Mouse (Mus musculus): ENCODE results near the gene Otub2.
"Not testable (repeated sequence)": the region's sequence is repeated elsewhere in the genome, so short reads cannot be mapped to it uniquely, and the experiment has no call there.

Otub2 gene

DNA sequence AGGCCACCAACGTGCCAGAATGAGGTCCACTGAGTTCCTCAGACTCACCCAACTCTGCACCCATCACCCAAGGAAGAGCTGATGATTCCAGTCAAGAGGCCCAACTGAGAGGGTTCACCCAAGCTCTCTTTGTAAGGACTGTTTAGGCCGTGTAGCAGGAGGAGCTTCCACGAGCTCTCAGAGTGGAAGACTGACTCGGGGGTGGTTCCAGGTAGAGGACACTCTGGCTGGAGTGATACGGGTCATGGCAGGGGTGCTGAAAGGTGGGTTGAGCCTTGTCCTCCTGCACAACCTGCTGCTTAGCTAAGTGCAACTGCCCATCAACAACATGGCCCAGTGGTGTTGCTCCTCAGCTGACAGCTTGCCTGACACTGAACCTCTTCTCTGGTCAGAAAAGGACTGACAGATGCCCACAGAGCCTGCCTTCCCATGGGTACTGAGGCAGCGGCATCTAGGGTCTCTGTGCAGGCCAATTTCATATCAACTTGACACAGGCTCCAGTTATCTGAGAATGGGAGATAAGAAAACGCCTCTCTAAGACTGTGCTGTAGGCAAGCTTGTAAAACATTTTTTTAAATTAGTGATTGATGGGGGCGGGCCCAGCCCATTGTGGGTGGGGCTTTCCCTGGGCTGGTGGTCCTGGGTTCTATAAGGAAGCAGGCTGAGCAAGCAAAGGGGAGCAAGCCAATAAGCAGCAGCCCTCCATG lies 14.8 kb upstream of the Otub2 start:
- DNase-seq: no peak

DNA sequence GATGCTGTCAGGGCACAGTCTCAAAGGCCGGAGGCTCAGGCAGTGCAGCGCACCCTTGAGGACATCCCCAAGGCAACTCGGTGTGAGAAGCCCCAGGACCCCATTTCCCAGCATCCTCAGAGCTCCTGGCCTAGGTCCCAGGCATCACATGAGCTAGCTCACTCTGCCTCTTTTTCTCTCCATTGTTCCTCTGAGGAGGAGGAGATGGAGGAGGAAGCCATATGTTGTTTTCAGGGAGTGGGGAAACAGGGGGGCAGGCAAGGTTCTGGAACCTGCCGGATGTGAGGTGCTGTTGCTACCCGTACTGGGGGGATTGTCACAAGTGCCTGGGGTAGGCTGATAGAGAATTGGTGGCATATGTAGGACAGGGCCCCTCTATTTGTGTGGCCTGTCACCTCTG lies 12.4 kb upstream of the Otub2 start:
- no peak for DNase-seq

DNA sequence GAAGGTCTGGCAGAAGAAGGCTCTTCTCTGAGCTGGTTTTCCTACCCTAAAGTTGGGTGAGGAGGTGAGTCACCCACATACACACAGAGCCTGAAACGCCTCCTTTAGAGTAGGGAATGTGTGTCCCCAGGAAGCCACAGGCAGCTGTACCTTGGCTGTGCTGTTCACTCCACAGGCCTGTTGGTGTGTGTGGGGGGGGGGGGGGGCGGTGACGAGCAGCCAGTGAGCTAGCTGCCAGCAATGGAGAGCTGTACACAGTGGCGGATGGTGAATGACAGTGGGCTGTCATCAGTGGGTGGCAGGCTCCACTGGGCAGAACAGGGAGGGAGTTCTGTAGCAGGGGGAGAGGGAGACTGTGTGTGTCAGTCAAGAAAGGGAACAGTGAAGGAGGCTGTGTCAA lies 11.7 kb upstream of the Otub2 start:
- no peak for DNase-seq

DNA sequence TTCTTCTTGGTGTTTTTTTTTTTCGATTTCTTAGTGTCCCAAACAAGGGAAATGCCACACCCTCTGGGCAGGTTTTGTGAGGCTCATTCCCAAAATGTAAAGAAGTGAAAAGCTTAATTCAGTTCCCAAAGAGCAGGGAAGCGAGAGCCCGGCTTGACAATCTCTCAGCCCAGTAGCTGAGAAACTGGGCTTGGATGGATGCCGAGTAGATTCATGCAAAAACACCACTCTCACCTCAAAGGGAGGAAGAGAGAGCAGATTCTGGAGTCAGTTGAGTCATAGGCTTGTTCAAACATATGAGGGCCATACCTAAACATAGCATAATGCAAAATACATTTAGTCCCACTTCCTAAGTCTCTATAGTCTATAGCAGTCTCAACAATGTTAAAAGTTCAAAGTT lies 8.3 kb upstream of the Otub2 start:
- DNase-seq: no peak

DNA sequence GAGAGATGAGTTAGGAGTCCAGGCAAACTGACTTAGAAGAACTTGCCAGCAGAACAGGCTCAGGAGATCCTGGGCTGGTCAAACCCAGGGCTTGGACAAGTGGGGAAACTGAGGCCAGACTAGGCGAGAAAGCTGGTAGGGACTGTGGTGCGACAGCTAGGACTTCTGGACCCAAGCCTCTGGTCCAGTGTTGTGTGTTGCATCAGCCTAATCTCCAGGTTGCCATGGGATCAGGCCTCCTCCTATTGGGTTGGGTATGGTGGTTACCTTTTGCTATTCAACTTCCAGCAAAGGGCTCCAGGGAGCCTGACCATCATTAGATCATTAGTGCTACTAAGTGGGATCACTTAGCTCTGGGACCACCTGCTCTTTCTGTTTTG lies 856 bp downstream of the Otub2 start:
- no peak for DNase-seq

DNA sequence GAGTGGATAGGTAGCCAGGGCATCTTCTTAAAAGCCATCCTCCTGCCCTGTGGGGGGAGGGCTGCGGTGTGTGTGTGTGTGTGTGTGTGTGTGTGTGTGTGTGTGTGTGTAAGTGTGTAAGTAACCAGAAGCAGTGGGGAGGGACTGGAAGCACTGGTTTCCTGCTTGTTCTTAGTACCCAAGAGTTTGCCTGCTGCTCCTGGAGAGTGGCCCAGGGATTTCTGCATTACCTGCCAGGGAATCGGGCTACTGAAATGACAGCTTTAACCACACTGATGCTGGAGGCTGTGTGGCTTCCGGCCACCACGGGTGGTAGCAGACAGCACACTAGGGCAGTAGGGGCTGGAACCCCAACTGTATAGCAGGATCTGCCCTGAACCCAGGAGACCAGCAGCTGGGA lies 1.5 kb downstream of the Otub2 start:
- peak; percentile 53 for DNase-seq

DNA sequence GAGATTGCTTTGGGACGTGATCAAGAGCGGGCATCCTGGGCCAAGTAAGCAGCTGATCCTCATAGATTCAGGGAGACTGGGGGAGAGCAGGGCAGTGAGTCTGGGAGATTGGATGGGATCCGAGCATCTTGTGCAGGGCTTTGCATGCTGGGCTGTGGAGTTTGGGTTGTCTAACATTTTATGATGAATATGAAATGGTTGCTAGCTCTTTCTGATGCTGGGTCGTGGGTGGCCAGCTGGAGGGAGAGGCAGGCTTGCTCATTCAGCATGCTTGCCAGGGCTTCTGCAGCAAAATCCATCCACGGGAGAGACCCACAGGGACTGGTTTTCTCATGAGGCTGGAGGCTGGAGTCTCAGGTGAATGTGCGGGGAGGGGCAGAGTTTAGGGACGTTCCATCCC lies 2.6 kb downstream of the Otub2 start:
- no peak for DNase-seq

DNA sequence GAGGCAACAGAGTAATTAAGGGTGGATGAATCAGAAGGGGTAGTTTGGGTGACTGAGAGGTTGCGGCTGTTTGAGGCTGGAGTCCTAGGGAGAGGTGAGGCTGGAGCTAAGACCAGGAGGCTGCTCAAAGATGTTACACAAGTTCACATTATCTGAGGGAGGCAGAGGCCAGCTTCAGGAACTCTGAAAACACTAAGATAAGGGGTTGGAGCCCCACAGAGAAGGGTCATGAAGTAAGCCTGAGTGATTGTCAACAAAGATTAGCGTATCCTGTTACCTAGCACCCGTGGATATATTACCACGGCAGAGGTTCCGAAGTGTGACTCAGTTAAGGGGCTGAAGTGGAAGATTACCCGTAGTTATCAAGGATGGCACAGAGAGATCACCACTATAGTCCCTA lies 5.0 kb downstream of the Otub2 start:
- DNase-seq: no peak

DNA sequence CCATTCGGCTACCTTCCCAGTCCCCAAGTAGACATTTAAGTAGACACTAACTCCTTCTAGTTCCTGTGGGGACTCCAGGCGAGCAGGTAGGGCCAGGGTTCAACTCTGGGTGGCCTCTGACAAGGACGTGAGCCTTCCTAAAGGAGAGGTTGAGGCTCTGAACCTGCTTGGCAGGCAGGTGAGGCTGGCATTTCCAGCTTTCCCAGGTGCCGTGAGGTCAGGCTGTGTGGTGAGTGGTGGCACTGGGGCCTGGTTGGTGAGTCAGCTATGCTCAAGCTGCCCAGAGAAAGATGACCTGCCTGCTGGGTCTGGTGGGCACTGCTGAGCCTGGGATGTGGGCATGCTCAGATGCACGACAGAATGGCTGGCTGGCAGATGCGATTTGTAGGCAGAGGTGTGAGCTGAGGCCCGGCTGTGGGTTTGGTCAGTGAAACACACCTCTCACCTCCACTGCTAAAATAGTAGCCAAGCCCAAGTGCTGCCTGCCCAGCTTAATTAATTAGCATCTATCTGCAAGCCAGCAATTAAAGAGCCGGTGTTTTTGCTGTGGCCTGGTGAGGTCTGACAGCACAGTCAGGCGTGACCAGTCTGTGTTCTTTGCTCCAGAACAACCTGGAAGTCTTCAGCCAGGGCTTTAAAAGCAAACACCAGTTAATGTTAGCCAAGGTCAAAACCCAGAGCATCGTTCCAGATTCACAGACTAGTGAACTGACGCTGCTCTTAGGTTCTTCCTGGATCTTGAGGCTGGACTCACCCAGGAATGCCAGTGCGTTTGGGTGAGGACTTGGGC lies 7.2 kb downstream of the Otub2 start:
- DNase-seq: no peak

DNA sequence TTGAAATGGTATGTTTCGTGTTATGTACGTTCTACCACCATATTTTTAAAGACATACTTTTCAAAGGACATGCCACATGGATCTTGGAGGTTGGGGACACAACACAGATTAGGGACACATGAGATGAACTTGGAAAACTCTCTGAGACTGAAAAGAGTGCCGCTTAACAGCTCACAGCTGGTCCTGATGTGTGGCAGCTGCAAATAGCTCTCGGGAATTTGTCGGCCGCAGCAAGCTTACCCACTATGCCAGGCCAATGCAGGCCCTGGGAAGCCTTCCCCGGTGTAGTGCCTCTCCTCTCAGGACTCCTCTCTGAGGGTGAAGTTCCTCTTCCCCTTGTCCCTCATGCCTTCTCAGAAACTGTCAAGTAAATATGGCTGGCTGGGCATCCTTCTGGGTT lies 8.3 kb downstream of the Otub2 start:
- no peak for DNase-seq

DNA sequence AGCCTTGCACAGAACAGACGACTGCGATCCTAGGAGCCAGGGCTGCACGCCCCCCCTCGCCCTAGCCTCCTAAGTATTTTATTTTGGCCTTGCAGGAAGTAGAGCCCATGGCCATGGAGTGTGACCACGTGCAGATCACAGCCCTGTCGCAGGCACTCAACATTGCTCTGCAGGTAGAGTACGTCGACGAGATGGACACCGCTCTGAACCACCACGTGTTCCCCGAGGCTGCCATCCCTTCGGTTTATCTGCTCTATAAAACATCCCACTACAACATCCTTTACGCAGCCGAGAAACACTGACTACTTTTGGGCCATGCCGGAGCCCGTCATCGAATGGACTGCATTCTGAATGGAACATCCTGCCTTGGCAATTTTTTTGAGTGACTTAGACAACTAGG lies 15.6 kb downstream of the Otub2 start:
- no peak for DNase-seq

DNA sequence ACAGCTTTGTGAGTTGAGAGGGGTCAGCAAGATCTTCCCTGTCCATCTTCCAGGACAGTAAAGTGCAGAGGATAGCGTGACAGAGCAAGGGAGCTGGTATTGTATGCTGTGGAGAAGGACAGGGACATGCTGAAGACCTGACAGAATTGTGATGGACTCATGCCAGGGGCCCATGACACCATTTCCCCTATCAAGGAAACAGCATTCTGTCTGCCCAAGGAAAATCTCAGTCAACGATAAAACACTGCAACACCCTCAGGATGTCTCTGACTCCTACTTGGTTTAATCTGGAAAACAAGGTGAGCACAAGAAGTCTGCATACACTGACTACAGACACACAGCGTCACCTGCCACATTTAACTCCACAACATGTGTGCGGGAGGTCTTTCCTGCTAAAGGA lies 19.2 kb downstream of the Otub2 start, which contains the start of gene 9330161L09Rik:
Gene 9330161L09Rik, minus strand, starts transcription at position 101 of the 400 bp plus-strand sequence.
- no peak for DNase-seq

DNA sequence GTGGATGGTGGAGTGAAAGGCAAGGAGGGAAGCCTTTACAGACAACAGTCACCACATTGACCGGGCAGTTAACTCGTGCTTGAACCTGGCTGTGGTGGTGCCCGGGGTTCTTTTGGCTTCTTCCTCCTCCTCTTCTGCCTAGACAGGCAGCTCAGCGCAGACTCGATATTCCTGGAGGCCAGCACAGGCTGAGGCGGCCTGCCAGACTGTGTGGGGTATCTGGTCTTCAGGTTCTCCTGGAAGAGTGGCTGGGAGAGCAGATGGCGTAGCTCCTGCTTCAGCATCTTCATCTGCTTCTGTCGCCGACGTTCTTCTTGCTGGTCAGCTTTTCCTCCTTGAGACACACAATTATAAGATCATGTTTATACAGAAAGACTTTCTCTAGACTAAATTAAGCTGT lies 19.7 kb downstream of the Otub2 start:
- DNase-seq: peak; percentile 61

DNA sequence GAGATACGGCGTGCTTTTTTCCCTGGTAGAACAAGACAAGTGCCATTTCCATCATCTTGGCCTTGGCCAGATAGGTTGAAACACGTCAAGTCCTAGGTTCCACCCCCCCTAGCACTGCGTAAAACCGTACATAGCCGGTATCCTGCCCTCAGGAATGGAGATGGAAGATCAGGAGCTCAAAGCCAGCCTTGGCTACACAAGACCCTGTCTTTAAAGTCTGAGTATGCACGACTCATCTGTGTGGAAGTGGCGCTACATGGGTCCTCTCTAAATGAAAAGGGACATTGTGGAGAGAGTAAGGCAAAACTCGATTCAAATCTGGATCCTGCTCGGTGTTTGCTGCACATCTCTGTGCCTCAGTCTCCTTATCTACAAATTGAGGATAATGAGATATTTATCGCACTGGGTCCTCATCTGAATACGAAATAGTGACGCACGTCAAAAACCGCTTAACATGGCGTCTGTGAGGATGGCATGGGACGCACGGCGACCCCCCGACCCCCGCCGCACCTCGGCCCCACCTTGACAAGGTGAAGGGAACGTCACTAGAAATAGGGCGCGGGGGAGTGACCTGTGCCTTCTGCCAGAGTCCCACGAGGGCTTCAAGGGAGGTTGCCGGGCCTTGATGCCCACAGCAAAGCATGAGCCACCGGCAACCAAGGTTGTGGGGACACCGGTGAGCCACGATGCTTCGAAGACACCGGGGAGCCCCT lies 36.7 kb downstream of the Otub2 start:
- DNase-seq: peak; percentile 44

DNA sequence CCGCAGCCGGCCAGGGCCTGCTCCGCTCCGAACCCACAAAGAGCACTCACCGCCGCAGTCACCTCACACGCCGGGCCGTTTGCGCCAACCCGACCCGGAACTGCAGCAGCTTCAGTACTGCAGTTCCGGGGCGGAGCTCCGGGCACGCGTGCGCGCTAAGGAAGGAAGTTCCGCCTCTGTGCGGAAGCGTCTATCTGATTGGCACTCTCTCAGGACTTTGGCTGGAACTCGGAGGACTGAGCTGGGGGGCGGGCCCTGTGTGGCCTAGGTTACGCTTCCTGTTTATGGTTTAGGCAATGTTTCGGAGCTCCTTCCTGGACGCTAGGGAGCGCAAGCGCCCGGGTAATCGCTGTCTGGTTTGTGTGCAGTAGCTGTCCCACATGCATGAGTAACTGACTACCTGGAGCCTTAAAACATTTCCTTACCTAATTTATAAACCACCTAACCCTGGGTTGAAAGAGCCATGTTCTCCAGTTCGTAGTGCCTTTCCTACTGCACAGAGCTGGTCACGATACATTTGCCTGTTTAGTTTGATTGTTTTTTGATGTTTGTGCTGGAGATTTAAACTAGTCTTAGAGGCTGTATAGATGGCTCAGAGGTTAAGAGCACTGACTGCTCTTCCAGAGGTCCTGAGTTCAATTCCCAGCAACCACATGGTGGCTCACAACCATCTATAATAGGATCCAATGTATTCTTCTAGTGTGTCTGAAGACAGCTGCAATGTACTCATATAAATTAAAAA lies 37.4 kb downstream of the Otub2 start, which contains the start of gene Ddx24:
Gene Ddx24, minus strand, starts transcription at position 102 of the 742 bp plus-strand sequence.
- DNase-seq: peak; percentile 99

DNA sequence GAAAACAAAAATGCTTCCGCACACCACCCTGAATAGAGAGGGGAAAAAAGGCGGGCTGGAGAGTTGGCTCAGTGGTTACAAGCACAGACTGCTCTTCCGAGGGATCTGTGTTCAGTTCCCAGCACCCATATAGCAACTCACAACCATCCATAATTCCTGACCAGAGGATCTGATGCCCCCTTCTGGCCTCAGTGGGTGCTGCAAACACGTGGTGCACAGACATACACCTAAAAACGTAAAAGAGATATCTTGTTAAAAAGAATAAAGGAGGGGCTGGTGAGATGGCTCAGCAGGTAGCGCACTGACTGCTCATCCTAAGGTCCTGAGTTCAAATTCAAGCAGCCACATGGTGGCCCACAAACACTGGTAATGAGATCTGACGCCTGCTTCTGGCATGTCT lies 38.2 kb downstream of the Otub2 start:
- peak; percentile 63 for DNase-seq

DNA sequence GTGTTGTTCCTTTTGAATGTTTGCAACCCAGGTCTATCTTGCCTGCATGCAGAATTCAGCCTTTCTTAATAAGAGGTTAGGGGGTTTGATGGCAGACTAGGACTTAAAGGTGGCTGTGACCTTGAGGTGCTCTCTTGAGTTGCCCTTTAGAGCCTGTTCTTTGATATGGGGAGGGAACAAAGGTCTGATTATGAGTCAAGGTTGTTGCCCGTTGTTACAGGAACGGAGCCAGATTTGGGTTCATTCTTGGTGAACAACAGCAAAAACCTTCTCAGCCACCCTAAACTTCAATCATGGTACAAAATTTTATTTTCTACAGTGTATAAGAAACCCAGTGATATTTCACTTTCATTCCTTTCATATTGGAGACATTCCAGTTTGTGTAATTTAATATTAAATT lies 44.9 kb downstream of the Otub2 start:
- DNase-seq: no peak

DNA sequence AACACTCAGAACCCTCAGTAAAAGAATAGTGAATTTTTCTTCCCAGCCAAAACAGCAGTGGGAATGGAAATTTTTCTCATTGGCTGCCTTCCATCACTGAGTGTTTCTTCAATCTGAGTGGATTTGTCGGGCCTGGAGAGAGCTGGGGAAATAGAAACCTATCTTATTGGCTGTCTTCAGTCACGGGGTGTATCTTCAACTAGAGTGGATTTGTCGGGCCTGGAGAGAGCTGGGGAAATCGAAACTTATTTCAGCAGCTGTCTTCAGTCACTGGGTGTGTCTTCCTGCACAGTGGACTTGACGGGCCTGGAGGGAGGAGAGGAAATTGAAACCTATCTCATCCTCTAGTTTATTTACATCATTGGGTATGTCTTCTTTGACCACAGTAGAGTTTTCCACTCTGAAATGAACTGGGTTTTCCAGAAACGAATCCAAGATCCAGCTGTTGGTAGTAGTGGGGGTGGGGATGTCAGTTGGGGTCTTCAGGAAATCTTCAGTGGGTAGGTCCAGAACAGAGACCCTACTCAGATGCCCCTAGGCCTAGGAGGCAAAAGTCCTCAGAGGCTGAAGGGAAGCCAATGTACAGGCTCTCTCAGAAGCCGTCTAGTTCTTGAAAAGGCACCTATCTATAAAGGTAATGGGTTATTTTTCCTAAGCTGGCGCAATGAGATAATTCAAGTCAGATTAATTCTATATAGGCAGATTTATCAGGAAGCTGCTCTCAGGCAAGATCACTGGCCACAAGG lies 45.7 kb downstream of the Otub2 start, which contains the start of gene Ifi27:
Gene Ifi27, plus strand, starts transcription at position 226 of the 746 bp plus-strand sequence.
- DNase-seq: no peak

DNA sequence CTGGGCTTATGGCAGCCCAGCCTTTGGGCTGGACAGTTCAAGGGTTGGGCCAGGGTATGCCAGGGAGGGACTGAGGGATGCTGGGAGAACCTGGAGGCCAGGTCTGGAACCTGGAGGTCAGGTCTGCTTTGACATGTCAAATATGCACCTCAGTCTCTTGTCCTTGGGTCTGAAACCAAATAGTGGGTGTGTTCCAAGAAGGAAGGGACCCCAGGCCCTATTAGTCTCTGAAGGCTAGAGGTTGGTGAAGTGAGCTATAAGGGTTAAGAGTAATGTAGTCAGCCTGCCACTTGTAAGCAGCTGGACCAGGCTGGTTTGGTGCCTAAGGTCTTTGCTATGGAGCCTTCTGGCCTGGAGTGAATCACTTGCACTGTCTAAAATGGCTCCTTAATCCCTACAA lies 46.4 kb downstream of the Otub2 start:
- no peak for DNase-seq

DNA sequence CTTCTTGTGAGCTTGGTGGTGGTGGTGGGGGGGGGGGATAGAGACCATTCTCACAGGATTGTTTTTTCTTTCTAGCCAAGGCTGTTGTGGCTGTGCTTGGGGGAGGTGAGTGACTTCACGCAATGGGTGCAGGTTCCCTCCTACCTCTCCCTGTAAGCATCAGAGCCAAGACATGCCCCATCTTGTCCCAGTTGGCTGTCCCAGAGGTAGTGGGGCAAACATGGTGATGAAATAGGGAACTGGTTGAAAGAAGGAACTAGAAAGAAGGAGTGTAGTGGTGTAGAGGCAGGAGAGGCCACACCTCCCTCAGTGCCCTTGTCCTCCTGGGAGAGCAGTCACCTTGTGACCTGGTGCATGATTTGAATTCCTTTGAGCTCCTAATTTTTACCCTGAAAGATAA lies 49.1 kb downstream of the Otub2 start:
- DNase-seq: no peak

DNA sequence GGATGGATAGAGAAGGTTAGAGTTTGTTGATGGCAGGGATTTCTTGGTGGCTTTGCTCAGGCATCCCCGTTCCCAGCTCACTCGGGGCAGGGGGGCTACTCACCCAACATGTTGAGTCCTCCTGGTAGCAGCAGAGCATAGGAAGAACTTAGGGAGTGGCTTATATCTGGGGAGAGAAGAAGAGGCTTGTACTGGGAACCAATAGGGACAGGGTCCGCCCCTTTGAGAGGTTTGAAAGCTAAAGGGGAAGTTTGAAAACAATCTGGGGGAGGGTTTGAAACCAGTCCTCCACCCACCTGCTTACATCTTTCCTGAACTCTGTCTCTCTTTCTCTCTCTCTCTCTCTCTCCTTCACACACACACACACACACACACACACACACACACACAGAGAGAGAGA lies 55.0 kb downstream of the Otub2 start, which contains the start of gene Ifi27l2a:
Gene Ifi27l2a, minus strand, starts transcription at position 157 of the 400 bp plus-strand sequence.
- no peak for DNase-seq

DNA sequence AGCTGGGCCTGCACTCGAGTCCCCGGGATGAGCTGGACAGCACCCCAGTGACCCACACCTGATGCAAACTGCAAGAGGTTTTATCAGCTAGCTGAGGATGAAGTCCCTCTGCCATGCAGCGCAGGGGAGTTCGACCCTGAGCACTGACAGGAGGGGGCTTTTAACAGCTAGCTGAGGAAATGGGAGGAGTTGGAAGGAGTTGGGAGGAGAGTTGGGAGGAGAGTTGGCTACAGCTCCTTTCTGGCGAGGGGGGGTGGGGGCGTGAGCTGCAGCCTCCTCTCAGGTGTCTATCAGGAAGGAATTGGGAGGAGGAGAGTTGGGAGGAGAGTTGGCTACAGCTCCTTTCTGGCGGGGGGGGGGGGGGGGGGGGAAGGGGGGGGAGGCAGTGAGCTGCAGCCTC lies 55.8 kb downstream of the Otub2 start:
- DNase-seq: not testable (repeated sequence)
